Mouse (Mus musculus) neural tube, embryonic 14.5 days (tissue): ENCODE measurements around the gene Zcchc2. TPM values are rescaled to one million over a fixed set of nuclear protein-coding genes. Genes with fewer than 3 reads are reported as not detected.

Experiments used
- ATAC-seq: fragments of 200-750 bp; cut with Nextera tagmentation; 2 replicates; pipeline ENCODE4 v1.8.0; 2017; ENCODE audit warnings: low read depth, mild to moderate bottlenecking, moderate TSS enrichment, moderate library complexity
- H3K27ac ChIP-seq: fragments of 300-500 bp; sonication (generic); 2 replicates; pipeline ENCODE4 v1.5.1; 2014; ENCODE audit warnings: low read depth, mild to moderate bottlenecking, control low read depth, low read length, moderate library complexity, mixed read lengths
- H3K27me3 ChIP-seq: fragments of 300-500 bp; sonication (generic); 2 replicates; pipeline ENCODE4 v1.6.1; 2014; ENCODE audit warnings: low read length; ENCODE audit not compliant: control insufficient read depth, insufficient read depth
- H3K36me3 ChIP-seq: fragments of 300-500 bp; sonication (generic); 2 replicates; pipeline ENCODE4 v1.6.1; 2014; ENCODE audit warnings: low read length, mixed read lengths; ENCODE audit not compliant: control insufficient read depth, insufficient read depth
- H3K4me1 ChIP-seq: fragments of 300-500 bp; sonication (generic); 2 replicates; pipeline ENCODE4 v1.6.1; 2014; ENCODE audit warnings: low read length; ENCODE audit not compliant: control insufficient read depth, insufficient read depth
- H3K4me2 ChIP-seq: fragments of 300-500 bp; sonication (generic); 2 replicates; pipeline ENCODE4 v1.6.1; 2014; ENCODE audit warnings: mild to moderate bottlenecking, low read depth, low read length, control low read depth
- H3K4me3 ChIP-seq: fragments of 300-500 bp; sonication (generic); 2 replicates; pipeline ENCODE4 v1.5.1; 2014; ENCODE audit warnings: low read depth, low read length, control low read depth, mixed read lengths
- H3K9ac ChIP-seq: fragments of 300-500 bp; sonication (generic); replicated peaks from 2 replicates; pipeline ENCODE4 v1.6.1; 2014; ENCODE audit warnings: low read depth, mild to moderate bottlenecking, control low read depth, low read length, mixed read lengths
- H3K9me3 ChIP-seq: fragments of 300-500 bp; sonication (generic); 2 replicates; pipeline ENCODE4 v1.6.1; 2016; ENCODE audit warnings: low read length; ENCODE audit not compliant: control insufficient read depth
- WGBS: fragments of 180-500 bp; shearing (Covaris S2); extraction: QIAGEN DNeasy Blood & Tissue Kit; methylation state at CpG from one replicate; pipeline ENCODE4 v1.1.7; 2014; 5-methylcytosine and 5-hydroxymethylcytosine counted together
- polyA plus RNA-seq: library from polyadenylated mRNA; unstranded; fragments of >200 nt; fragmentation: Nextera tagmentation; extraction: Ambion mirVana; gene quantifications from 2 replicates; pipeline ENCODE4 v1.2.1, GENCODE M21; 2014

Zcchc2 gene
- polyA plus RNA-seq, 1 experiment from 2014 or later, result 3.5 TPM

DNA sequence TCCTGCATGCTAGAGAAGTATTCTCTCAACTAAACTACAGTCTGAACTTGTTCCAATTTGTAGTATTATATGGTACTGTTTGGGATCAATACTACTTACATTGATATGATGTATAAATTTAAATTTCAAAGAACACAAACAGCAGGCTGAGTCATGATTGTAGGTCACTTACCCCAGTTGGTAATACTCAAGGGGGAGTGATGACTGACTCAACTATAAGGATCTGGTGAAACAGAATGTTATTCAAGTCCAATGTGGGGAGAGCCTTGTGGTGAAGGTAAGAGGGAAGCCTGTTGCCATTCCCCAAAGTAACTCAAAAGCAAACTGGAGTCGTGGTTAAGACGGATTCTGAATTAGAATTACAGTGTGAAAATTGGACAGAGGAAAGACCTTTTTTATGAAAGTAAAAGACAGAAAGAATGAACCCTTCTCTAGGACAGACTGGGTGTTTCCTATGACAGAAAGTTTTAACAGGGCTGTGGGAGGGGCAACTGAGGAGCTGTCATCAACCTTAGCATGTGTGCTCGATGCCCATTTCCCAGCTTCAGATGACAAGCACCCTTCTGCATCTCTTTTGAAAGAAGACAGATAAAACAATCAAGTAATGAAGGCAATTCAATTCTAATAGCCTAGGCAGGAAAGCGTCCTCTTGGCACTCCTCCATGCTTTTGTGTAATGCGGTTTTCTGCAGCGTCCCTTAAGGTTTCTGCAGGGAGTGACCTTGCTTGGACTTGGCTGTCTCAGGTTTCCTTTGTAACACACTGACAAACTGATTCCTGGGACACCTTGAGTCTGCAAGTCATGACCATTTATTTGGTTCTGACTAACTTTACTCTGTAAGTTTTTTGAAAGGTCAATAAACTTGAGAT is 7.5 kb upstream of the Zcchc2 start:
- ATAC-seq, result no peak
- no peak overlapping the region for H3K9ac ChIP-seq
- no peak overlapping the region for H3K4me3 ChIP-seq
- H3K27ac ChIP-seq, result no peak overlapping the region
- H3K4me2 ChIP-seq, result no peak overlapping the region
- H3K36me3 ChIP-seq, result no peaks in the 10 kb centered on the region
- no peaks in the 10 kb centered on the region for H3K9me3 ChIP-seq
- WGBS, result 63% methylated on average over 6 of the region's 6 CpGs
- no peaks in the 10 kb centered on the region for H3K27me3 ChIP-seq
- no peaks in the 10 kb centered on the region for H3K4me1 ChIP-seq

- WGBS, result 98% methylated on average over 3 of the region's 3 CpGs
- ATAC-seq, result no peak
- Histone ChIP-seq H3K9me3 (no peaks in the 10 kb centered on the region), H3K4me3 (no peak overlapping the region), H3K27ac (no peak overlapping the region), H3K9ac (no peak overlapping the region), H3K27me3 (no peaks in the 10 kb centered on the region), H3K4me1 (no peaks in the 10 kb centered on the region), H3K36me3 (no peaks in the 10 kb centered on the region), H3K4me2 (no peak overlapping the region)
These were observed 6.0 kb upstream of the Zcchc2 start for GRCm38 (mm10) chr1:105984172-105984571.

DNA sequence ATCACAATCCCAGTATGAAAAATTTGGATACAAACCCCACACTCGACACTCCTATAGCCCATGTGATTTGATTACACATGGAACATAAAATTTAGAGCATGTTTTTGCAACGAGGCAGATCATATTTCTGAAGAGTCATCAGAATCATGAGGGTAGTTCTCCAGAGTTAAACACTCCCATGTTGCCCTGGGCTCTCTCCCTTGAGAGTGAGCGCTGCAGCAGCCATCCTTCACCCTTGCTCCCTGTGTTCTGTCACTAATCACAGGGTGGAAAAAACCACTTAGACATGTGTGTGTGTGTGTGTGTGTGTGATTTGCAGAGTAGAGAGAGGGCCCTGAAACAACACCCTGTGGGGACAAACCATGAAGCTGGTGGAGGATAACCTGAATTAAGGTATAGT is 2.0 kb upstream of the Zcchc2 start:
- Histone ChIP-seq H3K27ac (no peak overlapping the region), H3K4me1 (peaks cover 16% of the 10 kb centered on the region), H3K9ac (no peak overlapping the region), H3K4me3 (no peak overlapping the region), H3K4me2 (no peak overlapping the region), H3K36me3 (no peaks in the 10 kb centered on the region), H3K27me3 (no peaks in the 10 kb centered on the region), H3K9me3 (no peaks in the 10 kb centered on the region)
- no peak for ATAC-seq
- WGBS, result 61% methylated on average over 3 of the region's 3 CpGs

GRCm38 (mm10) chr1:105988903-105989639 is 1.1 kb upstream of the Zcchc2 start:
- WGBS, result 73% methylated on average over 14 of the region's 14 CpGs
- no peak overlapping the region for H3K9ac ChIP-seq
- ATAC-seq, result no peak

DNA sequence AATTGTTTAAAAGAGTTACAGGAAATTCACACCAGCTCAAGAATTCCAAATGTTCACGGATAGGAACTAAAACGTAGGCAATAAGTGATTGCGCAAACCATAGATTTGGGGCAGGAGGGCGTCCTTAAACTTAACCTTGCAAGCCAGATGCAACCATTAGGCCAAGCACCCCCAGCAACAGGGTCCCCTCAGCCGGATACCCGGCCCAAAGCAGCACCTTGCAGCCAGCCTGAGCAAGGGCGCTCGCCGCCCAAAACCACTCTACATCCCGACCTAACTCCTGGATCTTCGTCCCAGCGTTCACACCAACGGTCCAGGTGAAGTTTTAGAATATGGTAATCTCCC is 594 bp upstream of the Zcchc2 start:
- no peaks in the 10 kb centered on the region for H3K9me3 ChIP-seq
- H3K4me2 ChIP-seq, result peak overlapping the region; percentile 90
- H3K27me3 ChIP-seq, result no peaks in the 10 kb centered on the region
- peak; percentile 12 for ATAC-seq
- H3K27ac ChIP-seq, result no peak overlapping the region
- no peaks in the 10 kb centered on the region for H3K36me3 ChIP-seq
- H3K9ac ChIP-seq, result peak overlapping the region; percentile 42
- WGBS, result 2% methylated on average over 13 of the region's 13 CpGs
- H3K4me1 ChIP-seq, result peaks cover 18% of the 10 kb centered on the region
- H3K4me3 ChIP-seq, result peak overlapping the region; percentile 58

More at GRCm38 (mm10) chr1:105988903-105989639, 1.1 kb upstream of the Zcchc2 start:
- Histone ChIP-seq H3K9me3 (no peaks in the 10 kb centered on the region), H3K27me3 (no peaks in the 10 kb centered on the region), H3K4me3 (peak overlapping the region; percentile 58), H3K27ac (no peak overlapping the region), H3K4me1 (peaks cover 18% of the 10 kb centered on the region), H3K36me3 (no peaks in the 10 kb centered on the region), H3K4me2 (peak overlapping the region; percentile 90)

GRCm38 (mm10) chr1:105990911-105991761 is 930 bp downstream of the Zcchc2 start:
- ATAC-seq, result peak; percentile 45
- no peaks in the 10 kb centered on the region for H3K36me3 ChIP-seq
- peaks cover 18% of the 10 kb centered on the region for H3K4me1 ChIP-seq
- WGBS, result under 1% methylated on average over 102 of the region's 104 CpGs
- H3K27me3 ChIP-seq, result no peaks in the 10 kb centered on the region
- no peaks in the 10 kb centered on the region for H3K9me3 ChIP-seq
- peak overlapping the region; percentile 99 for H3K4me2 ChIP-seq
- peak overlapping the region; percentile 72 for H3K9ac ChIP-seq
- H3K27ac ChIP-seq, result peak overlapping the region; percentile 90
- peak overlapping the region; percentile 58 for H3K4me3 ChIP-seq

DNA sequence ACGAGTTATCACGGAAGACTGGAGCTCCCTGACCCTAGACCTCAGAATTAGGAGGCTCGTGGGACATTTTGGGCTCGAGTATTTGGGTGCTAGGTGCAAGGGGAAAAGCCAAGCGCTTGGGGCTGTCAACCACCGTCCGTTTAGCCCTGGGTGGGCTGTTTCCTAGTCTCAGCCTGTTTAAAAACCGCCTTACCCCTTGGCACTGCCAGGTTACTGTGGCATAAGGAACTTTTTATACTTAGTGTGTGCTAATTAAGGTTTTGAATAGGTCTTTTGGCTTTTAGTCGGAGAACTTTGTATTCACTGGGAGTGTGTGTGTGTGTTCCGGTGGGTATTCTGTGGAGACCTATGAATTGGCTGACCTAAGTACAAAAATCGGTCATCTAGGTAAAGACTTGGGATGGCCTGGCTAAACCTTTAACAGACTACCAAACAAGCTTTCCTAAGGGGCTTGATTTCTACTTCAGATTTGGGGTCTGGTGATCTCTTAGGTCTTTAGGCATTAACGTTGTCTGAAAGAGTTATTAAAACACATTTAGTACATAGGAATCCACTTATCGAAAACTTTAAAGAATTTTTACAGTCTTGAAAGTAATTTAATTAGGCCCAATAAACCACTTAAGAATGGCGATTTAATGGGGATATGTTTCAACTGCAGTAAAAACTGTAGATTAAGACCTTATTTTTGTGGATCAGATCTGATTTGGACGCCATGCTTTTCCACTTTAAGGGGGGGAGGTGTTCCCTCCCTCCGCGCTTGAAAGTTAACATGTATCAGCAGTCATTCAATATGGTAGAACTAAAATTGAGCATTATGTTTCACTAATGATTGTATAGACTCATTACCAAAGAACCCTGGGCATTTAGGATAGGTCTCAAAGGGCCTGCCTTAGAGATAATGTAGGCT is 2.0 kb downstream of the Zcchc2 start:
- H3K4me1 ChIP-seq, result peaks cover 18% of the 10 kb centered on the region
- H3K27ac ChIP-seq, result no peak overlapping the region
- no peak for ATAC-seq

DNA sequence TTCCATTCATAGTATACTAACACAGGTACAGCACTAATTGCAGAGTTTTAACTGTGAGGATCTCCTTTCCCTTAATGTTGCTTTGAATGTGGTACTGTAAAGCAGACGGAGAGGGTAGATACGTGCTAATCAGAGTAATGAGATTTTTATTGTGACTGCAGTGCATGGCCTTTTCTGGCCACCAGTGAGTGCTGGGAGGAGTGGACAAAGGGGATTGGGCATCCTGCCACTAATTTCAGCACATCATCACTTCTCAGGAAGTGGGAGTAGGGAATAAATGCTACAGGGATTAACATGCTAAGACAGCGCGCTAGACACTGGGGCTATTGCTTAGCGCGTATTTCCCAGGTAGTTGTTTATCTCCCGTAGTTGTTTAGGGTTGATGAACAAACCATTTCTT is 3.0 kb downstream of the Zcchc2 start:
- peak overlapping the region; percentile 99 for H3K4me2 ChIP-seq
- ATAC-seq, result no peak
- H3K27me3 ChIP-seq, result no peaks in the 10 kb centered on the region
- H3K9ac ChIP-seq, result peak overlapping the region; percentile 72; the same call in 1 of the 2 replicates
- no peaks in the 10 kb centered on the region for H3K9me3 ChIP-seq
- WGBS, result 5% methylated on average over 7 of the region's 7 CpGs
- no peaks in the 10 kb centered on the region for H3K36me3 ChIP-seq
- H3K4me1 ChIP-seq, result peaks cover 18% of the 10 kb centered on the region
- no peak overlapping the region for H3K27ac ChIP-seq
- peak overlapping the region; percentile 58 for H3K4me3 ChIP-seq

More for the DNA sequence above, 2.0 kb downstream of the Zcchc2 start:
- Histone ChIP-seq H3K9ac (peak overlapping the region; percentile 72), H3K27me3 (no peaks in the 10 kb centered on the region), H3K9me3 (no peaks in the 10 kb centered on the region), H3K4me3 (peak overlapping the region; percentile 58), H3K4me2 (peak overlapping the region; percentile 99), H3K36me3 (no peaks in the 10 kb centered on the region)
- 21% methylated on average over 17 of the region's 17 CpGs for WGBS
